Mouse (Mus musculus) liver, postnatal 0 days (tissue): ENCODE measurements around the gene Fgr.

ENCODE experiments used
- CTCF ChIP-seq: sonication (generic); IDR thresholded peaks from 2 replicates; pipeline ENCODE4 v1.5.1; 2016; ENCODE audit warnings: antibody characterized with exemption, low read depth
- EP300 ChIP-seq: IDR thresholded peaks from 2 replicates; pipeline ENCODE4 v1.6.1; 2016; ENCODE audit warnings: antibody characterized with exemption, low read depth, mild to moderate bottlenecking

GRCm38 (mm10) chr4:132944106-132944505 is 29.8 kb upstream of the Fgr start:
- TF ChIP-seq CTCF (no peak), EP300 (no peak)
